Mouse (Mus musculus) skeletal muscle tissue, postnatal 0 days (tissue): Measurements from ENCODE around the gene Ebf4. TPM values are rescaled to one million over a fixed set of nuclear protein-coding genes. Genes with fewer than 3 reads are reported as not detected.

ENCODE experiments used
- polyA plus RNA-seq: library from polyadenylated mRNA; unstranded; fragments of >200 nt; fragmentation: Nextera tagmentation; extraction: Ambion mirVana; gene quantifications from 2 replicates; pipeline ENCODE4 v1.2.1, GENCODE M21; 2015

The Ebf4 gene
- polyA plus RNA-seq = 0.37 and 0.66 TPM in 2 replicates

GRCm38 (mm10) chr2:130294936-130295277, at the start of gene Ebf4:
Gene Ebf4, plus strand, starts transcription at chr2:130295169.

GRCm38 (mm10) chr2:130274149-130274861, 20.7 kb upstream of the Ebf4 start, which contains the start of gene Nop56:
Gene Nop56, plus strand, starts transcription at chr2:130274430.

GRCm38 (mm10) chr2:130283854-130284654, 10.9 kb upstream of the Ebf4 start, which contains the start of gene Idh3b:
Gene Idh3b, minus strand, starts transcription at chr2:130284547.

GRCm38 (mm10) chr2:130397186-130397985, 102.4 kb downstream of the Ebf4 start, which contains the start of gene Cpxm1:
Gene Cpxm1, minus strand, starts transcription at chr2:130397574.

GRCm38 (mm10) chr2:130404939-130405338, 110.0 kb downstream of the Ebf4 start, which contains the start of the genes Gm28372 and 1700020A23Rik:
Gene Gm28372, plus strand, starts transcription at chr2:130405239.
Gene 1700020A23Rik, plus strand, starts transcription at chr2:130405259.

GRCm38 (mm10) chr2:130406178-130406577, 111.2 kb downstream of the Ebf4 start, which contains the start of gene Tmem239:
Gene Tmem239, plus strand, starts transcription at chr2:130406478.

Other genes starting within 250 kb of the Ebf4 start
- not detected in 2 replicates for gene Tgm6, start 182.8 kb upstream of the Ebf4 start, polyA plus RNA-seq
- gene Snrpb, start 115.8 kb upstream of the Ebf4 start, polyA plus RNA-seq = 276 and 308 TPM in 2 replicates
- gene Tmc2, start 100.0 kb upstream of the Ebf4 start, polyA plus RNA-seq = not detected in 2 replicates
- 69.9 and 71.8 TPM in 2 replicates for gene Nop56, start 20.7 kb upstream of the Ebf4 start, polyA plus RNA-seq
- 281 and 304 TPM in 2 replicates for gene Idh3b, start 10.6 kb upstream of the Ebf4 start, polyA plus RNA-seq
- gene Cpxm1, start 102.4 kb downstream of the Ebf4 start, polyA plus RNA-seq = 22.3 and 25.7 TPM in 2 replicates
- 0.06 TPM in 1 of 2 replicates, not detected in the other for gene Gm28372, start 110.1 kb downstream of the Ebf4 start, polyA plus RNA-seq
- gene 1700020A23Rik, start 110.1 kb downstream of the Ebf4 start, polyA plus RNA-seq = 0.22 TPM in 1 of 2 replicates, not detected in the other
- gene Tmem239, start 111.3 kb downstream of the Ebf4 start, polyA plus RNA-seq = 0.14 TPM in 1 of 2 replicates, not detected in the other
- gene Vps16, start 129.2 kb downstream of the Ebf4 start, polyA plus RNA-seq = 24.9 and 25.7 TPM in 2 replicates
- 6.0 and 7.4 TPM in 2 replicates for gene Pced1a, start 129.5 kb downstream of the Ebf4 start, polyA plus RNA-seq
- gene Ptpra, start 155.1 kb downstream of the Ebf4 start, polyA plus RNA-seq = 35.2 and 35.9 TPM in 2 replicates